Mouse (Mus musculus) liver, adult 2 months (tissue): ENCODE results near the gene B3gnt3.

Experiments
- CTCF ChIP-seq: fragments of 200-500 bp; IDR thresholded peaks from 2 replicates; pipeline ENCODE4 v1.5.1; 2011; ENCODE audit warnings: low read depth, low read length, control low read depth
- POLR2A ChIP-seq: fragments of 200-500 bp; IDR thresholded peaks from 2 replicates; pipeline ENCODE4 v1.6.1; 2011; ENCODE audit warnings: low read length, control low read depth; ENCODE audit not compliant: insufficient read depth; ENCODE audit errors: extremely low read depth

GRCm38 (mm10) chr8:71667256-71667655, 34.3 kb downstream of the B3gnt3 start:
- TF ChIP-seq CTCF (no peak), POLR2A (no peak)
